Mouse (Mus musculus) liver, embryonic 12.5 days (tissue): ENCODE data around the gene Gna13. TPM values are rescaled to one million over a fixed set of nuclear protein-coding genes. Genes with fewer than 3 reads are reported as not detected.

Experiments
- ATAC-seq: fragments of 200-750 bp; cut with Nextera tagmentation; 2 replicates; pipeline ENCODE4 v1.8.0; 2017; ENCODE audit warnings: moderate number of reproducible peaks, mild to moderate bottlenecking, moderate library complexity
- H3K27ac ChIP-seq: fragments of 300-500 bp; sonication (generic); 2 replicates; pipeline ENCODE4 v1.5.1; 2016; ENCODE audit warnings: mild to moderate bottlenecking
- H3K27me3 ChIP-seq: fragments of 300-500 bp; sonication (generic); replicated peaks from 2 replicates; pipeline ENCODE4 v1.6.1; 2016; ENCODE audit warnings: mild to moderate bottlenecking, moderate library complexity
- H3K36me3 ChIP-seq: fragments of 300-500 bp; sonication (generic); 2 replicates; pipeline ENCODE4 v1.6.1; 2016; ENCODE audit warnings: mild to moderate bottlenecking, moderate library complexity
- H3K4me1 ChIP-seq: fragments of 300-500 bp; sonication (generic); 2 replicates; pipeline ENCODE4 v1.6.1; 2016
- H3K4me2 ChIP-seq: fragments of 300-500 bp; sonication (generic); 2 replicates; pipeline ENCODE4 v1.6.1; 2016; ENCODE audit warnings: mild to moderate bottlenecking, moderate library complexity
- H3K4me3 ChIP-seq: fragments of 300-500 bp; sonication (generic); 2 replicates; pipeline ENCODE4 v1.5.1; 2016; ENCODE audit warnings: mild to moderate bottlenecking, moderate library complexity
- H3K9ac ChIP-seq: fragments of 300-500 bp; sonication (generic); 2 replicates; pipeline ENCODE4 v1.6.1; 2016; ENCODE audit warnings: mild to moderate bottlenecking, moderate library complexity
- H3K9me3 ChIP-seq: fragments of 300-500 bp; sonication (generic); replicated peaks from 2 replicates; pipeline ENCODE4 v1.6.1; 2016; ENCODE audit warnings: mild to moderate bottlenecking, moderate library complexity
- WGBS: fragments of 180-500 bp; shearing (Covaris S2); methylation state at CpG from one replicate; pipeline ENCODE4 v1.1.7; 2016; ENCODE audit not compliant: insufficient replicate concordance; 5-methylcytosine and 5-hydroxymethylcytosine counted together
- polyA plus RNA-seq: library from polyadenylated mRNA; unstranded; fragments of >200 nt; fragmentation: Nextera tagmentation; extraction: Ambion mirVana; gene quantifications from 2 replicates; pipeline ENCODE4 v1.2.1, GENCODE M21; 2016

Gene Gna13
- polyA plus RNA-seq, 1 experiment from 2014 or later, result 19.4 TPM

DNA sequence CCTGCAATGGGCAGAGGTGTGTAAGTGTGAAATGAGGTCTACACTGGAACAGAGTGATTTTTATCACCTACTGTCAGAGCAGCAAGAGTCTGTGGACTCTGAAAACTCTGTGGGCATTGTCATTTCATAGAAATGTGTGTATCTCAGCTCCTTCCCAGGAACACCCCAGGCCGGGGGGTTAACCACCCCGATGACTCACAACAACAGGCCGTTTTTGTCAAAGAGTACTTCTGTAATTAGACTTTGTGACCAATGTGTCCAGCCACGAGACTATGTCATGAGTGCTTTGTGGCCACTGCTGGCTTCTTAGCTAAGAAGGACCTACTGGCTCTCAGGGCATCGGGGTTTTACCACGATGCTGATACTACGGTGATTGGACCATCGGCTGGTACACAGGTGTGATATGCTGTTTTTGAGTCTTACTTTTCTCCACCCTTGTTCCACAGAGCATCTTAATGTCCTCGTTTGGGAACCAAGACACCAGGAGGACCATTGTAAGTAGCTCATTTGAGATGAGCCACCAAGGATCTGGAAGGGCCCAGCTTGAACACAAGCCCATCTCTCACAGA lies 54.9 kb downstream of the Gna13 start:
- Histone ChIP-seq H3K27ac (no peak overlapping the region), H3K9ac (no peak overlapping the region), H3K9me3 (0 out of 2 replicates have a peak, but pooled peaks cover 5% of the 10 kb centered on the region), H3K27me3 (0 out of 2 replicates have a peak, but pooled peaks cover 4% of the 10 kb centered on the region), H3K4me2 (no peak overlapping the region), H3K4me3 (no peak overlapping the region), H3K4me1 (peaks cover 13% of the 10 kb centered on the region; the same call in 1 of the 2 replicates), H3K36me3 (no peaks in the 10 kb centered on the region)
- 63% methylated on average over 9 of the region's 9 CpGs for WGBS
- ATAC-seq, result no peak

DNA sequence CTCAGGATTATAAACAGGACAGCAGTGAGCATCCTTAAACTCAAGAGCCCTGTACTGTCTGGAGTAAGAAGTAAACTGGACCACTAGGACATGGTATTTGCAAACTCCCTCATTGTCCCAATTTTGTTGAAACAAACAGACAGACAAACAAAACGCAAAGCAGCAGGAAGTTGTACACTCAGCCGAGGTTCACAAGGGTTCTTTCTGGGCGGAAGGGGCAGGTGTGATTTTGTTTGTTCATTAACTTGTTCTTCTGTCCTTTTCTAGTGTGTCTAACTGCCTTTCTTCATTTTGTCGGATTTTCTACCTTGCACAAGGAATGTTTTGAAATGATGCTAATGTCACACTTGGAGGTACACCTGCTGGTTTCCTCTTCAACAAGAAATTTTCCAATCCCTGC lies 56.8 kb downstream of the Gna13 start:
- Histone ChIP-seq H3K4me1 (peaks cover 28% of the 10 kb centered on the region), H3K4me3 (no peak overlapping the region), H3K27ac (no peak overlapping the region), H3K36me3 (no peaks in the 10 kb centered on the region), H3K4me2 (no peak overlapping the region), H3K27me3 (no peaks in the 10 kb centered on the region), H3K9me3 (0 out of 2 replicates have a peak, but pooled peaks cover 5% of the 10 kb centered on the region), H3K9ac (no peak overlapping the region)
- WGBS, result 48% methylated on average over 4 of the region's 4 CpGs
- no peak for ATAC-seq

DNA sequence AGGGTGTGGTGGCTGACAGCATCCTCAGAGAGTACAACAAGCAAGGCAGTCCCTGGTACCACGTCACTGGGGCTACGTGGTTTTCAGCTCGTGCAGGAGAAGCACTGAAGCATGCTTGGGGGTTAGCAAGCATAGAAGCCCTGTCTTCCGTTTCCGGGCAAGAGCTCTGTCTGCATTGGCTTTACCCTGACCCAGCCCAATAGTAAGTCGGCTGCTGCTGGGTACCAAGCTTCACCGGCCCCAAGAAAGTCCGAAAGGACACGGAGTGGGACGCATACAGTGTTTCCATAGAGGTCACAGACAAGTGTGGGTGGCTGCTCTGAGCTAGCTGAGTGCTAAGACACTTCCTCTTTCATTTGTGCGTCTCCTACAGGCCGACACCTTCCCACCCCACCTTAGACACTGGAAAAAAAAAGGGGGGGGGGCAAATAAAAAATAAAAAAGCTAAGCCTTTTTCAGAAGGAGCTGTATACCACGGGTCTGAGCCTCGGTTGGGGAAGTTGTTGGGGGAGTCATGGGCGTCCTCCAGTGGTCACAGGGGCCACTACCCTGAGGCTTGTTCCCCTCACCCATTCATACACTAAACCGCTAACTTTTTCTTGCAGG lies 57.4 kb downstream of the Gna13 start:
- Histone ChIP-seq H3K4me2 (peak overlapping the region; percentile 37), H3K36me3 (no peaks in the 10 kb centered on the region), H3K27ac (no peak overlapping the region), H3K9ac (no peak overlapping the region; the same call in 1 of the 2 replicates), H3K9me3 (0 out of 2 replicates have a peak, but pooled peaks cover 5% of the 10 kb centered on the region), H3K4me1 (peaks cover 34% of the 10 kb centered on the region), H3K27me3 (no peaks in the 10 kb centered on the region), H3K4me3 (peak overlapping the region; percentile 2; the same call in 1 of the 2 replicates)
- ATAC-seq, result no peak
- WGBS, result 30% methylated on average over 16 of the region's 16 CpGs

DNA sequence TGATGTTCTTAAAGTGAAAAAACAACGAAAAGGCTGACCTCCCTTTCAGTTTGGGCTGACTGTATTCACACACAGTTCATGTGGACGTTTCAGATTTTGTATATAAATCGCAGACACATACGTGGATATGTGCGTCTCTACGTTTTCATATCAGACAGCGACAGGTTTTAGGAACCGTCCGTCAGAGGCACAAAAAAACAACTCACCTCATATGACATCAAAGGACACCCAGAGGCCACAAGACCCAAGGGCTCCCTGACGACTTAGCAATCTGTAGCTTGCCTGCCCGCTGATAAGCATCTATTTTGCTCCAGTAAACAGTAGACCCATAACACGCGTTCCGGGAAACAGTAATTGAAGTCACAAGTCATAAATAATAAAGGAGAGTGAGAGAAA lies 57.9 kb downstream of the Gna13 start:
- H3K36me3 ChIP-seq, result no peaks in the 10 kb centered on the region
- H3K9me3 ChIP-seq, result 0 out of 2 replicates have a peak, but pooled peaks cover 5% of the 10 kb centered on the region
- peak overlapping the region; percentile 37 for H3K4me2 ChIP-seq
- H3K27me3 ChIP-seq, result no peaks in the 10 kb centered on the region
- H3K4me1 ChIP-seq, result peaks cover 38% of the 10 kb centered on the region
- no peak overlapping the region for H3K4me3 ChIP-seq
- 66% methylated on average over 14 of the region's 14 CpGs for WGBS
- ATAC-seq, result no peak
- H3K9ac ChIP-seq, result no peak overlapping the region
- H3K27ac ChIP-seq, result no peak overlapping the region

DNA sequence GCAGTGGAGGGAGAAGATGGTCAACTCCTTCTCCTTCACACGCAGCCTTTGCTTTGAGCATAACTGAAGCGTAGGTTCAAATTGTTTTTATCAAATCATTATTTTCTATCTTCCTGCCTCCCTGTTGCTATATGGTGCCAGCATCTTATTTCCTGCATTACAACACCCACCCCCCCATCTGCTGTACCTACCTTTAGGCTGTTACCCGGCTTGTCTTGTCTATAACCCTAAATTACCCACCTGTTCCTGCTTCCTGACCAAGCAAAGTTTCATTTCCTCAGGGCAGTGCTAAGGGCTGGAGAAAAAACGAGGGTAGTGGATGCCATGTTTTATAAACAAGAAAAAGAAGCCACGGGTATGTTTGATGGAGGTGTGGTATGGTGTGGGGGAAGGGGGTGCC lies 58.6 kb downstream of the Gna13 start:
- no peak overlapping the region for H3K4me2 ChIP-seq
- H3K4me1 ChIP-seq, result peaks cover 40% of the 10 kb centered on the region
- H3K4me3 ChIP-seq, result no peak overlapping the region
- no peaks in the 10 kb centered on the region for H3K36me3 ChIP-seq
- H3K9me3 ChIP-seq, result 0 out of 2 replicates have a peak, but pooled peaks cover 5% of the 10 kb centered on the region
- H3K27ac ChIP-seq, result no peak overlapping the region
- no peaks in the 10 kb centered on the region for H3K27me3 ChIP-seq
- H3K9ac ChIP-seq, result no peak overlapping the region
- ATAC-seq, result no peak
- 63% methylated on average over 5 of the region's 5 CpGs for WGBS

DNA sequence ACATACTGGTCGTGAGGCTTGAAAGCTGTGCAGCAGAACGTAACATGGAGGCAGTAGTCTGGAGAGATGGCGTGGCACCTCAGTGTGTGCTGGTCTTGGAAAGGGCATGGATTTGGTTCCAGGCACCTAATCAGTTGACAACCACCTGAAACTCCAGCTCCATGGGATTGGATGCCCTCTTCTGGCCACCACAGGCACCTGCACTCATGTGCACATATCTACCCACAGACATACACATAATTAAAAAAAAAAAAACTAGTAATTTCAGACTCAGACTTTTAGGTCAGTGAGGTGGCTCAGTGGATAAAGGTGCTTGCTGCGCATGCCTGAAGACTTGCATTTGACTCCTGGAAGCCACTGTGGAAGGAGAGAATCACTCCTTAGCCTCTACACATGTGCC lies 59.6 kb downstream of the Gna13 start:
- no peak overlapping the region for H3K9ac ChIP-seq
- H3K9me3 ChIP-seq, result 0 out of 2 replicates have a peak, but pooled peaks cover 5% of the 10 kb centered on the region
- ATAC-seq, result no peak
- H3K4me2 ChIP-seq, result no peak overlapping the region
- WGBS, result 86% methylated on average over 4 of the region's 4 CpGs
- peaks cover 50% of the 10 kb centered on the region for H3K4me1 ChIP-seq
- H3K4me3 ChIP-seq, result no peak overlapping the region
- no peaks in the 10 kb centered on the region for H3K27me3 ChIP-seq
- no peak overlapping the region for H3K27ac ChIP-seq
- no peaks in the 10 kb centered on the region for H3K36me3 ChIP-seq

DNA sequence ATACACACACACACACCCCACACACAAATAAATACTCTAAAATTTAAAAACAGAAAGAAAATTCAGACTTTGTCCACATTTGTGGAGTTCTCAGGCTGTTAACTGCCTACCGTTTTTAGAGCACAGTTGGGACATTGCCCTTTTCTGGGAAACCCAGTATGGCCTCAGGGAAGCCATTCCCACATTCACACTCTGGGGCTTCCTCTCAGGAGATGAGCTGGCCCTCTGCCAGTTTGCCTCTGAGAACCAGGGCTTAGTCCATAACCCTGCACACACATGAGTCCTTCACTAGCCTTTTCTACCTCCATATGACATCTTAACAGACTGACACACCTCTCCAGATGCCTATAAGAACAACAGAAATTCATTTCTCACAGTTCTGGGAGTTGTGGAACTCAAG lies 60.7 kb downstream of the Gna13 start:
- H3K36me3 ChIP-seq, result peaks cover under 1% of the 10 kb centered on the region; the same call in 1 of the 2 replicates
- 0 out of 2 replicates have a peak, but pooled peaks cover 5% of the 10 kb centered on the region for H3K9me3 ChIP-seq
- H3K27me3 ChIP-seq, result no peaks in the 10 kb centered on the region
- no peak overlapping the region for H3K9ac ChIP-seq
- ATAC-seq, result no peak
- H3K4me3 ChIP-seq, result no peak overlapping the region
- peaks cover 52% of the 10 kb centered on the region for H3K4me1 ChIP-seq
- H3K4me2 ChIP-seq, result no peak overlapping the region
- 60% methylated on average over 1 of the region's 1 CpGs for WGBS
- peak overlapping the region; percentile 70 for H3K27ac ChIP-seq

DNA sequence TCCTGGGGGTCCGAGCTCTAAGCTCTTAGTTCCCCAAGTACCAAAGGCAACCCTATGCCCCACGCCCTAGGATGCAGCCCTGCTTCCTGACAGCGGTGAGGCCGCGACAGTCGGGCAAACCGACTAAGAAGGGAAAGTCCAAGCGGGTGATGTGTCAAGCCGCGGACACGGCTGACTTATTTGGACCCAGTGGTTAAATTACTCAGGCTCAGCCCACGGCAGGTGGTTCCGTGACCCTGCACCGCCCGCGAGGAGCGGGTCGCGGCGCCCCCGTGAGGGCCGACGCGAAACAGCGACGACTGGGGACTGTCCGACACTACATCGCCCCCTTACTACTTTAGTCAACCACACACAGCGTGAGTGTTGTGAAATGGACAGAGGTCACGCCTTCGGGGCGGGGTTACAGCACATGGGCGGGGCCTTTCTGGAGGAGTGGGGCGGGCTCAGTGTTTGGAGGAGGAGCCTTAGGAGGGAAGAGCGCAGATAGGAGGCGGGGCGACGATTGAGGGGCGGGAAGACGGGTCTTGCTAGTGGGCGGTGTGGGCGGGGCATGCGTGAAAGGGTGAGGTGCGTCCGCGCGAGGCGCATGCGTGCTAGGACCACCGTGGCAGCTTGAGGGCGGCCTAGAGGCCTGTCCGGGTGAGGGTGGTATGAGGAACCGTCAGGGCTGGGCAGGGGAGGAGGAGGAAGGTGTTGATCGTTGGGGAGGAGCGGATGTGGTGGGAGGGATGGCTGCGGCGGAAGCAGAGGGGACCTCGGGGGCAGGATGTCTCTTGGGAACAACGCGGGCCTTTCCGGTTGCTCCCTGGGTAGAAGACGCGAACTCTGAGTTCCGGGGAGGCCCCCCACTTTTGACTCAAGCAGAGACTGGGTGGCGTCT lies 63.0 kb downstream of the Gna13 start, which contains the start of gene Amz2:
TSS of gene Amz2 (plus strand) at position 555 of the 880 bp plus-strand sequence.
- under 1% methylated on average over 65 of the region's 65 CpGs for WGBS
- no peaks in the 10 kb centered on the region for H3K27me3 ChIP-seq
- H3K4me2 ChIP-seq, result peak within 1 kb of the TSS; percentile 91
- H3K27ac ChIP-seq, result peak within 1 kb of the TSS; percentile 89
- H3K36me3 ChIP-seq, result peaks cover 24% of the 10 kb centered on the region
- H3K9ac ChIP-seq, result peak within 1 kb of the TSS; percentile 76
- H3K4me3 ChIP-seq, result peak within 1 kb of the TSS; percentile 74
- ATAC-seq, result peak; percentile 94
- H3K4me1 ChIP-seq, result peaks cover 44% of the 10 kb centered on the region
- 0 out of 2 replicates have a peak, but pooled peaks cover 5% of the 10 kb centered on the region for H3K9me3 ChIP-seq

DNA sequence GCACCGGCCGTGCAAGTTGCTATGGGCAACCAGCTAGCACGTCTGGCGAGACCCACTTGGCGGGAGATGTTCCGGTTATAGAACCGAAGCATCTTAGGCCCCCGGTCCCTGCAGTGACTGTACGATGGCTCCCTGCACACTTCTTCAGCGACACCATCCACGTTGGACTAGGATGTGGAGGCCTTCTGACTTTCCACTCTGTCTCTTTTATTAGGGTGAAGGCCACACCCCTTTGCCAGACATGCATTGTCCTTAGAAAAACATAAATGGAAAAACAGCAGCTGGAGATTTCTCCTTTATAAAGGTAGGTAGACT lies 63.6 kb downstream of the Gna13 start:
- peaks cover 30% of the 10 kb centered on the region for H3K36me3 ChIP-seq
- peak overlapping the region; percentile 89 for H3K27ac ChIP-seq
- no peaks in the 10 kb centered on the region for H3K27me3 ChIP-seq
- H3K9me3 ChIP-seq, result 0 out of 2 replicates have a peak, but pooled peaks cover 5% of the 10 kb centered on the region
- peak overlapping the region; percentile 76 for H3K9ac ChIP-seq
- WGBS, result under 1% methylated on average over 11 of the region's 11 CpGs
- no peak for ATAC-seq
- peak overlapping the region; percentile 74 for H3K4me3 ChIP-seq
- peak overlapping the region; percentile 91 for H3K4me2 ChIP-seq
- H3K4me1 ChIP-seq, result peaks cover 39% of the 10 kb centered on the region

DNA sequence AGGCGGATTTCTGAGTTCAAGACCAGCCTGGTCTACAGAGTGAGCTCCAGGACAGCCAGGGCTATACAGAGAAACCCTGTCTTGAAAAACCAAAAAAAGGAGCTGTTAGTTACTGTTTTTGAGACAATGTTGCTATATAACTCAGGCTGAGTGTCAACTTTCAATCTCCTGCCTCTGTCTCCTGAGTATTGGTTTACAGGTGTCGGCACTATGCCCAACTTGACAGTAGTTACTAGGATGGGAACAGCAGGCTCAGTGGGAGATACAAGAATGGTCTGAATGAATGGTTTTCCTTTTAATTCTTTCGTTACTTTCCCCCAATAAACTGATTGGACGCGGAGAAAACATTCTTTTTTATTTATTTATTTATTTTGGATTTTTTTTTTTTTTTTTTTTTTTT lies 64.7 kb downstream of the Gna13 start:
- H3K36me3 ChIP-seq, result peaks cover 34% of the 10 kb centered on the region
- no peaks in the 10 kb centered on the region for H3K27me3 ChIP-seq
- H3K4me2 ChIP-seq, result peak overlapping the region; percentile 91
- 84% methylated on average over 5 of the region's 5 CpGs for WGBS
- H3K9ac ChIP-seq, result 0 out of 2 replicates have a peak overlapping the region, but pooled peaks have one; percentile 76
- H3K4me1 ChIP-seq, result peaks cover 39% of the 10 kb centered on the region
- H3K27ac ChIP-seq, result no peak overlapping the region
- H3K9me3 ChIP-seq, result 0 out of 2 replicates have a peak, but pooled peaks cover under 1% of the 10 kb centered on the region
- ATAC-seq, result no peak
- peak overlapping the region; percentile 74; the same call in 1 of the 2 replicates for H3K4me3 ChIP-seq

DNA sequence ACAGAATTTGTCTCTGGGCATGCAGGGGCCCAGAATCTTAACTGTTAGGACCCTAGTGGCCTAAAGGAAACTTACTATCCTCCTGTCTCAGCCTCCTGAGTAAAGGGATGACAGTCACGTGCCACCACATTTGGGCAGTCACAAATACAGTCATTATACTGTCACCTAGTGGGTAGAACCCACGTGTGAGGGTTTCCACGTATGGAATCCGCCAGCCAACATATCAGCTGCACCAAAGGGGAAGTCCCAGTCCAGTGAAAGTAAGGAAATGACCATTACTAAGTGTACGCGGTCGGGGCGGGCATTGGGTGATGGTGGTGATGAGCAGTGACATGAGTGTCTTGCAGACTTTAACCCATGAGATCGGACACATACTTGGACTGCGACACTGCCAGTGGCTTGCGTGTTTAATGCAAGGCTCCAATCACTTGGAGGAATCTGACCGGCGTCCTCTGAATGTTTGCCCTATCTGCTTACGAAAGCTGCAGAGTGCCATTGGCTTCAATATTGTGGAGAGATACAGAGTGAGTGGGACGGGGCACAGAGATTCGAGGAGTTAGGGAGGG lies 71.7 kb downstream of the Gna13 start:
- Histone ChIP-seq H3K4me2 (no peak overlapping the region), H3K4me3 (no peak overlapping the region), H3K36me3 (peaks cover 63% of the 10 kb centered on the region), H3K9ac (no peak overlapping the region), H3K9me3 (no peaks in the 10 kb centered on the region), H3K27ac (no peak overlapping the region), H3K27me3 (no peaks in the 10 kb centered on the region), H3K4me1 (peaks cover 7% of the 10 kb centered on the region; the same call in 1 of the 2 replicates)
- WGBS, result 79% methylated on average over 16 of the region's 16 CpGs
- no peak for ATAC-seq
